Mouse (Mus musculus) testis, postnatal 10 days (tissue): ENCODE data around the gene Tmem181a.
A peak's percentile ranks its signal among the peaks of the same experiment; 100 is the strongest.
"Not testable (repeated sequence)": the region's sequence is repeated elsewhere in the genome, so short reads cannot be mapped to it uniquely, and the experiment has no call there.

Source experiments
- DNase-seq: peaks from one replicate; pipeline ENCODE4 v3.0.0; 2021; ENCODE audit warnings: low spot score

The Tmem181a gene

GRCm38 (mm10) chr17:6256400-6257069, at the start of gene Tmem181a:
Tmem181a (plus strand) TSS chr17:6256860.
- not testable (repeated sequence) for DNase-seq

DNA sequence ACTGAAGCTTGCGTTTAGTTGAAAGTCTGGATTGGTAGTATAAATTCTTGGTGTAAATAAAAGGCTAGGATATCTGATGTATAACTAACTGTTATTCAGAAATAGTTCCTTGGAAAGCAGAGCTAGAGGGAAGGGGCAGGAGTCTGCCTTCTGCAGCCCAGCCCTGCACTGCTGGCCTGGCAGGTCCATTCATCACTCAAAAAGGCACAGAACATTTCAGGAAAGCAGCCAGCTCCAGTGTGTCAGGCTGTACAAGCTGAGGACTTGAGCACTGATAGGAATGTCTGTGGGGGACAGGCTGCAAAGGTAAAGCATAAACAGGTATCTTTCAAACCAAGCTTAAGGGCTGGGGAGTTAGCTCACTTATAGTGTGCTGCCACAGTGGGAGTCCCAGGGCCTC, 44.9 kb upstream of the Tmem181a start:
- DNase-seq: no peak

- DNase-seq: no peak
These were observed 41.0 kb upstream of the Tmem181a start for GRCm38 (mm10) chr17:6215640-6216039.

DNA sequence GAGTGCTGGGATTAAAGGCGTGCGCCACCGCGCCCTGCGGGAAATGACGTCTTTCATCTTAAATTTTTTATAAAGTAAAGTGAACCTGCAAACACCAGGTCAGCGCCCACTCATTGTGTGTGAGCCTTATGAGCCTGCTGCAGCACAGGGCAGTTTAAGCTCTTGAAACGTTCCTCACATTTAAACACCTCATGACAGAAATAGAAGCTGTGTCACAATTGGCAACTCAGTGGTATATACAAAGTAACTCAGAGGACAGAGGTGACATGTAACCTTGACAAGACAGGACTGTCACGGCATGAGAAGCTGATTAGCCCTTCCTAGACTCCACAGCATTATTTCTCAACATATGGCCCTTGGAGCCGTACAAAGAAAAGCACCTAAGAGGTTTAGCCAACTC, 40.1 kb upstream of the Tmem181a start:
- DNase-seq: no peak

GRCm38 (mm10) chr17:6232633-6233032, 24.0 kb upstream of the Tmem181a start:
- DNase-seq: not testable (repeated sequence)

- not testable (repeated sequence) for DNase-seq
These were observed 5.4 kb upstream of the Tmem181a start for GRCm38 (mm10) chr17:6251298-6251697.

DNA sequence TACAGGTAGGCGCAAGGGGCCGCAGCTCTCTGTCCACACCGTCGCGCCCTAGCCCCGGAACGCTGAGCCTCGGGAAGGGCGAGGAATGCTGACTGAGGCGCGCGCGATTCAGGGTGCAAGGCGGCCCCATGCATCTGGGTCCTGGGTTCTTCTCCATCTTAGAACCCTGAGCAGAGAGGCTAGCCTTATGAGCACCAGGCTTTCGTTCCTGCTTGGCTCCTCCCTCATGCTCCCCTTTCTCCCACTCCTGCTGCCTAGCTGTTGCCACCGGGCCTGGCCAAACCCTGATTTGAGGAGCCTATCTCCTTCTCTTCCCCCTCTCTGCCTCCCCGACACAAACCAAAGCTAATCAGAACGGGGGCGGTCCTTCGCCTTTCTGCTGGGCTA, 403 bp downstream of the Tmem181a start:
- peak; percentile 44 for DNase-seq

DNA sequence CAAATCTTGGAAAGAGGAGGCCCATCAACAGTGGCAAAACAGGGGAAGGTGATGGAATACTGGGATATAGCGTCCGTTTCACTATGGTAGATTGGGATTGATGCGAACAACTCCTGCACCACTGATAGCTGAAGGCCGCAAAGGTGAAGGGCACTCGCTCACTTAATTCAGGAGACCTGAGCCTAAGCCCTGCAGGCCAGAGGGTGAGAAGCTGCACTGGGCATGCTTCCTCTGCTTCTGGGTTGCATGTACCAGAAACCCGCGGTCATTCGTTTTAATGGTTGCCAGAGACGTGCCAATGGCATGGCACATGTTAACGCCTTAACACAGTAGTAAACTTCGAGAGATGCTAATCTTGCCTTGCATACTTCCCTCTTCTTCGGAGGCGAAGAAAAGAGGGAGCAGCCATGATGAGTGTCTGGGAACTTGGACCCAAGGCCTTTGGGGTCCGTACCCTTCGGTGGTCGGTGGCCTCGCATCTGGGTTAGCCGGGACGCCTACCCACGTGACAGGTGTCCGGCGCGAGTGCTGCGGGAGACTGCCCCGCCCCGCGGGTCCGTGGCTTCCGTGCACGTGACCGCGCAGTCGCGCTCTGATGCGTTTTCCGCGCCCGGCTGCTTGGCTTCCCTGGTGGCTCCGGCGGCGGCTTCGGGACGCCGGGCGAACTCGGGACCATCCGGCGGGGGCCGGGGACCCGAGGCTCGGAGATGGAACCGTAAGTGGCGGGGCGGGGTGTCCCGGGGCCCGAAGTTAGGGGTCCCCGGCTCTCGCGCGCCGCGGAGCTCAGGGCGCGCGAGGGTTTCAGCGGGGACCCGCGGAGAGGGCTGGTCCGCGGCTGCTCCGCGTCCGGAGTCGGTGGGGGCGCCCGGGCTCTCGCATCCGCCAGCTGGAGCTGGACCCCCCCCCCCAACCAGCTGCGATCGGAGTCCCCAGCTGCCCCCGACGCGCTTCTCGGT, 13.5 kb downstream of the Tmem181a start:
- DNase-seq: peak; percentile 48

DNA sequence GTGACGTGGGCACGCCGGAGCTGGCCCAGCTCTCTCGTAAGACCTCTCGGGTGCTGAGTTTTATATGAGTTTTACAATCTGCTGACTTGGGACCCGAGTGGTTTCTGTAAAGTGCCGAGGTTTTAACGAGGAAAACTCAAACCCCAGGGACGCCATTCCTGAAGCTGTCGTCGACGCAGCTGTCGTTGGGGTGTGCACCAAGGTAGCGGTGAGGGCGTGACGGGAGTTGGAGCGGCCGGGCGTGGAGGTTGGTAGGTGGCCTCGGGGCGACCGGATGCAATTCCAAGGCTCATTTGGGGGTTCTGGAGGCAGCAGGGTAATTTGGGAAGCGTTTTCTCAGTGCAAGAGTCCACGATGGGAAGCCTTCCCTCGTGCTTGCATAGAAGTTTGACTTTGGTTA, 14.2 kb downstream of the Tmem181a start:
- DNase-seq: peak; percentile 41

GRCm38 (mm10) chr17:6271970-6272369, 15.3 kb downstream of the Tmem181a start:
- not testable (repeated sequence) for DNase-seq

DNA sequence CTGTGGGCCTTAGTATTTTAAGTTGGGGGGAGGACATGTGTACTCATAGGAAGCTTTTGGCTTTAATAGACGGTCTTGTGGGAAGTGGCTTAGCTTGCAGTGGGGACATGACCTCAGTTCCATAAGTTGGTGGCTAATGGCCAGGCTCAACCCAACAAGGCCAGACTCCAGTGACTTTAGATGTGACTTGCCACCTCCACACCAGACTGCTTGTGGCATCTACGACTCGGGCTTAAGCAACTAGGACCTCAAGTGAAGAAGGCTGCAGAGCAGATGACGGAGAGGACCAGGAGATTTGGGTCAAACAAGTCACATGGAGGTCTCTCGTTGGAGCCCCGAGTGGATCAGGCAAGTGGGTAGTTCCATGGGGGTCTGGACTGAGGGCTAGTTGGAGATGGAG, 18.0 kb downstream of the Tmem181a start:
- DNase-seq: peak; percentile 44

- DNase-seq: peak; percentile 41
These were observed 22.5 kb downstream of the Tmem181a start for GRCm38 (mm10) chr17:6279205-6279604.

- DNase-seq: not testable (repeated sequence)
These were observed 23.1 kb downstream of the Tmem181a start for GRCm38 (mm10) chr17:6279772-6280171.

DNA sequence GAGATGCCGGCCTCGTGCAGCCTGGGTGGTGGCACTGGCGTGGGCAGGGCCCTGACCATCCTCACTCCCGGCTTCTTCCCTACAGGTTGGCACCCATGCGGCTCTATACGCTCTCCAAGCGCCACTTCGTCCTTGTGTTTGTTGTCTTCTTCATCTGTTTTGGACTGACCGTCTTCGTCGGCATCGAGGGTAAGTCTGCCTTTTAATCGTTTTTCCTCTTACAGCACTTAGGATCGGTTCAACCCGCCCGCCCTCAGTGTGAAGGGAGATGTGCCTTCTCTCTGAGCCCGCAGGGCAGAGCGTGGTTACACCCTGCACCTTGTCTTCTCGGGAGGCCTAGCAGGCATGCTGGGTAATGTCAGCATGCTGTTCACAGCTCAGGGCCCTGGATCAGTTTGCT, 23.9 kb downstream of the Tmem181a start:
- DNase-seq: peak; percentile 43

- not testable (repeated sequence) for DNase-seq
These were observed 26.5 kb downstream of the Tmem181a start for GRCm38 (mm10) chr17:6283137-6283536.

DNA sequence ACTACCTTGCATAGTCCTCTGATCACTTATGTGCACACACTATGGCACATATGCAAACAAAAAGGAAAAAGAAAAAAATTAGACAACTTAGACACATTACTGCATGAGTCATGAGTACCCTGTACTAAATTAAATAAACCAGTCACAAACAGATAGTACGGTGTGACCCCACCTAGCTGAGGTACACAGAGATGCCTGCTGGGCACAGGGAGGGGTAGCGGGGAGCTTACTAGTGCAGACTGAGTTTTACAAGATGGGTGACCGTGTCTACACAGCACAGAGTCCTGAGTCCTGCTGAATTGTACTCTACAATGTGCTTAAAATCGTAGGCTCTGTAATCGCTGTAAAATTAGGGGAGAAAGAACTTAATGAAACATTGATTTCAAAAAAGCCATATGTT, 29.5 kb downstream of the Tmem181a start:
- DNase-seq: not testable (repeated sequence)

DNA sequence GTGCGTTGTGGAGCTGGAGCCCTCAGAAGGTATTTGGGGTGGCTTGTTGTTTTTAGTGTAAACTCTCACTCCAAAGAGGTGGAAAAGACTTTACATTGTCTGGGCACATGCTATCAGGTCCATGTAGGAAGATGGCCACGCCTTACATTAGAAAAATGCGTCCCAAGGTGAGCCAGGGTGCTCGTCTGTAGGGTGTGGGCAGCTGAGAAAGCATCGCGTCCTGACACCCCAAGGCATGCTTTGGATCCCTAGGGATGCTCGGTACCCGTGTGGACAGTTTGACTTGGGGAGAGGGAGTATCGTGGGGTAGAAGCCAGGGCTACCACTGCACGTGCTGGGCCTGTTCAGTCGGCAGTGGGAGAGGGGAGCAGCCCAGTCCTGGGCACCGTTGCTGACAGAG, 32.4 kb downstream of the Tmem181a start:
- DNase-seq: not testable (repeated sequence)

GRCm38 (mm10) chr17:6293882-6294281, 37.2 kb downstream of the Tmem181a start:
- not testable (repeated sequence) for DNase-seq

- DNase-seq: not testable (repeated sequence)
These were observed 40.6 kb downstream of the Tmem181a start for GRCm38 (mm10) chr17:6297060-6297795.

DNA sequence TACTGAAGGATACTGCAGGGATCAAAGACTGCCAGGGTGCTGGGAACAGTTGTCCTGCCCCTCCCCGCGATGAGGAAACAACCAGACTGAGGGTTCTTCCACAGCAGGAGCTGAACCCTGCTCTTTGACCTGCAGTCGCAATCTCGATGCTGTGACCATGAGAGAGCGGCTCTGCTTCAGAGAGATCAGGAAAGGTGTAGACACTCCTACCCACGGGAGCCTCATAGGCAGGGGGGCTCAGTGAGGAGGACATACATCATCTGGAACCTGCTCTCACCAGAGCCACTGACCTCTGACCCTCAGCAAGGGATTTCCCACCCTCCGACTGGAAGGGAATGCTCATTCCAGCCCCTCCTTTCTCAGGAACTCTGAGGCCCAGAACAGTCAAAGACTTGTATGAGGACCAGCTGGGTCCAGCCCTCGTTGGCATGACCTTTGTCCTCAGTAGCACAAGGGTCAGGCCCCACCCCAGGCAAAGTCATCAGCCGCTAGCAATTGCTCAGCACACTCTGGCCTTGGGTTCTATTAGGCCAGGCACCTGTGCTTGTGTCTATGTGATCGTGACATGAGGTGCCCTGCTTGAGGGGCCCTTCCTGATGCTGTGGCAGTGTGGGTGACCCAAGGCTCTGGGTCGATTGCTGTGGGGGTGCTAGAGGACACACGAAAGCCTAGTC, 43.7 kb downstream of the Tmem181a start:
- DNase-seq: not testable (repeated sequence)

DNA sequence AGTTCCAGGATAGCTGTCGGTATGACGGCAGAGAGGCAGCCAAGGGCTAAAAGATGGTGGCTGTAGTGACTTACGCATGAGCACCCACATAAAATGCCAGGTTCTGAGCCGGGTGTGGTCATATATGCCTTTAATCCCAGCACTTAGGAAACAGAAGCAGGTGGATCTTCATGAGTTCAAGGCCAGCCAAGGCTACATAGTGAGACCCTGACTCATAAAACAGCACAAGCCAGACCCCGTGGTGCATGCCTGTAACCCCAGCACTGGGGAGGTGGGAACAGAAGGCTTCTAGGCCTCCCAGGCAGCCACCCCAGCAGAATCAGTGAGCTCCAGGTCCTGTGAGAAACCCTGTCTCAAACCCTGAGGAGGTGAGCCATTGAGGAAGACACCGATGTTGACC, 48.2 kb downstream of the Tmem181a start:
- DNase-seq: not testable (repeated sequence)
